Mouse (Mus musculus) stomach, postnatal 0 days (tissue): Measurements from ENCODE around the gene Rpl35. TPM values are rescaled to one million over a fixed set of nuclear protein-coding genes. Genes with fewer than 3 reads are reported as not detected.

Experiments
- ATAC-seq: fragments of 200-750 bp; cut with Nextera tagmentation; 2 replicates; pipeline ENCODE4 v1.8.0; 2017; ENCODE audit not compliant: low FRiP score, low TSS enrichment
- DNase-seq: peaks from one replicate; pipeline ENCODE4 v3.0.0-alpha.2; 2016; ENCODE audit warnings: low spot score
- H3K27ac ChIP-seq: fragments of 300-500 bp; sonication (generic); replicated peaks from 2 replicates; pipeline ENCODE4 v1.5.1; 2014; ENCODE audit warnings: mild to moderate bottlenecking, control low read depth
- H3K27me3 ChIP-seq: fragments of 300-500 bp; sonication (generic); 2 replicates; pipeline ENCODE4 v1.6.1; 2014; ENCODE audit warnings: low read length; ENCODE audit not compliant: control insufficient read depth, insufficient read depth
- H3K36me3 ChIP-seq: fragments of 300-500 bp; sonication (generic); 2 replicates; pipeline ENCODE4 v1.6.1; 2014; ENCODE audit warnings: low read length, mixed read lengths; ENCODE audit not compliant: control insufficient read depth, insufficient read depth
- H3K4me1 ChIP-seq: fragments of 300-500 bp; sonication (generic); replicated peaks from 2 replicates; pipeline ENCODE4 v1.6.1; 2014; ENCODE audit warnings: antibody characterized with exemption; ENCODE audit not compliant: control insufficient read depth, insufficient read depth
- H3K4me2 ChIP-seq: fragments of 300-500 bp; sonication (generic); replicated peaks from 2 replicates; pipeline ENCODE4 v1.6.1; 2014; ENCODE audit warnings: low read depth, mild to moderate bottlenecking, control low read depth, moderate library complexity
- H3K4me3 ChIP-seq: fragments of 300-500 bp; sonication (generic); 2 replicates; pipeline ENCODE4 v1.5.1; 2014; ENCODE audit warnings: low read depth, low read length, control low read depth
- H3K9ac ChIP-seq: fragments of 300-500 bp; sonication (generic); 2 replicates; pipeline ENCODE4 v1.6.1; 2014; ENCODE audit warnings: mild to moderate bottlenecking, low read length, control low read depth, mixed read lengths
- H3K9me3 ChIP-seq: fragments of 300-500 bp; sonication (generic); 2 replicates; pipeline ENCODE4 v1.6.1; 2016; ENCODE audit warnings: low read length; ENCODE audit not compliant: control insufficient read depth
- CTCF ChIP-seq: IDR thresholded peaks from 2 replicates; pipeline ENCODE4 v1.5.1; 2016; ENCODE audit warnings: antibody characterized with exemption, low read depth, mild to moderate bottlenecking, moderate library complexity
- EP300 ChIP-seq: optimal IDR thresholded peaks from 2 replicates; pipeline ENCODE3; 2016; ENCODE audit warnings: antibody characterized with exemption
- WGBS: fragments of 180-500 bp; shearing (Covaris S2); extraction: QIAGEN DNeasy Blood & Tissue Kit; methylation state at CpG from one replicate; pipeline ENCODE4 v1.1.7; 2014; 5-methylcytosine and 5-hydroxymethylcytosine counted together
- polyA plus RNA-seq: library from polyadenylated mRNA; unstranded; fragments of >200 nt; fragmentation: Nextera tagmentation; extraction: Ambion mirVana; gene quantifications from 2 replicates; pipeline ENCODE4 v1.2.1, GENCODE M21; 2015

Gene Rpl35
- polyA plus RNA-seq, 1 experiment from 2014 or later, result 1,016 TPM

DNA sequence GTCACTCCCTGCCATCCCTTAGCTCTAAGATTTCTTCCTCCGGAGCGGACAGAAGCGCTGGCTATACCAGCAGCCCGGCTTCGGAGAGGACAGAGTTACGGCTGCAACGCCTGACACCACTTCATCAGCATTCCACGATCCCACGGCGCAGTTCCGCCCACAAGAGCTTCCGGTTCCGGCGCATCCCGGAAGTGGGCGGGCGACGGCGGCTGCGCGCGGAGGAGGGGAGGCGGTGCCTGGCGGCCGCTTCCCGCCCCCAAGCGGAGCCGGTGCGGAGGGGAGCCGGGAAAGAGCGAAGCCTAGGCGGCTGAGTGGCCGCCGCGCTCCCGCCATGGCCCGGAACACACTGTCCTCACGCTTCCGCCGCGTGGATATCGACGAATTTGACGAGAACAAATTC is 2.4 kb upstream of the Rpl35 start:
- ATAC-seq (peak; percentile 86), DNase-seq (peak; percentile 95)
- peak overlapping the region; percentile 97 for H3K27ac ChIP-seq
- no peaks in the 10 kb centered on the region for H3K9me3 ChIP-seq
- H3K36me3 ChIP-seq, result peaks cover 4% of the 10 kb centered on the region
- TF ChIP-seq EP300, result peak; percentile 52
- peak; percentile 20 for TF ChIP-seq CTCF
- peak overlapping the region; percentile 94 for H3K9ac ChIP-seq
- peaks cover 6% of the 10 kb centered on the region for H3K4me1 ChIP-seq
- no peaks in the 10 kb centered on the region for H3K27me3 ChIP-seq
- peak overlapping the region; percentile 87 for H3K4me3 ChIP-seq
- WGBS, result under 1% methylated on average over 31 of the region's 44 CpGs
- peak overlapping the region; percentile 92 for H3K4me2 ChIP-seq

DNA sequence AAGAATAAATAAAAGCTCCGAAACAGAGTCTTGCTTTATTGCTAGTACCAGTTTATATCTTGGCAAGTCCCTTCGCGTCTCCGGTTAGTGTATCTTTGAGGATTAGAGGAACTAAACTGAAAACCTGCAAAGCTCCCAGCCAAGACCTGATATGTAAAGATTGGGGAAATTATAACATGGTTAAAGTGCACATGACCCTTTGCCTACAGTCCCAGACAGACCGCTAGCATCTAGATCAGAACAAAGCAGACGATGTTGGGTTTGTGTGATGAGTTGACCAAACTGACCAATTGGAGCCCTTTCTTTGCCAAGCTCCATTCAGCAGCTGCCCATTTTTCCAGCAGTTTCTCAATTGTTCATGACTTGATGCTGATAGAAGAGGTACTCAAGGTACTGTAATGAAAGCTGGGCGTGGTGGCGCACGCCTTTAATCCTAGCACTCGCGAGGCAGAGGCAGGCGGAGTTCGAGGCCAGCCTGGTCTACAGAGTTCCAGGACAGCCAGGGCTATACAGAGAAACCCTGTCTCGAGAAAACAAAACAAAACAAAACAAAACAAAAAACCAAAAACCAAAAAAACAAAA is 816 bp upstream of the Rpl35 start:
- H3K4me1 ChIP-seq, result peaks cover 6% of the 10 kb centered on the region
- 79% methylated on average over 14 of the region's 14 CpGs for WGBS

GRCm38 (mm10) chr2:39004880-39005435 is 466 bp downstream of the Rpl35 start, which contains the start of gene Arpc5l:
Gene Arpc5l, plus strand, starts transcription at chr2:39005348.
- Histone ChIP-seq H3K9me3 (no peaks in the 10 kb centered on the region), H3K4me2 (peak within 1 kb of the TSS; percentile 56), H3K27me3 (no peaks in the 10 kb centered on the region), H3K4me1 (peaks cover 6% of the 10 kb centered on the region), H3K36me3 (peaks cover 6% of the 10 kb centered on the region; the same call in 1 of the 2 replicates), H3K4me3 (peak within 1 kb of the TSS; percentile 64), H3K9ac (peak within 1 kb of the TSS; percentile 82), H3K27ac (peak within 1 kb of the TSS; percentile 87)
- DNase-seq (peak; percentile 93), ATAC-seq (peak; percentile 87)
- under 1% methylated on average over 53 of the region's 58 CpGs for WGBS
- TF ChIP-seq EP300 (peak; percentile 67), CTCF (no peak)

More for the DNA sequence above, 816 bp upstream of the Rpl35 start:
- Histone ChIP-seq H3K4me3 (peak overlapping the region; percentile 64), H3K27ac (0 out of 2 replicates have a peak overlapping the region, but pooled peaks have one; percentile 0), H3K9ac (no peak overlapping the region), H3K36me3 (no peaks in the 10 kb centered on the region; the same call in 1 of the 2 replicates), H3K9me3 (no peaks in the 10 kb centered on the region), H3K27me3 (no peaks in the 10 kb centered on the region), H3K4me2 (peak overlapping the region; percentile 56)
- no peak for ATAC-seq
- DNase-seq, result no peak
- no peak for TF ChIP-seq EP300
- TF ChIP-seq CTCF, result no peak

- TF ChIP-seq EP300 (no peak), CTCF (no peak)
- H3K27ac ChIP-seq, result peak overlapping the region; percentile 87
- ATAC-seq, result 0 out of 2 replicates have a peak, but pooled peaks have one; percentile 6
- H3K4me2 ChIP-seq, result peak overlapping the region; percentile 56
- no peaks in the 10 kb centered on the region for H3K27me3 ChIP-seq
- H3K4me1 ChIP-seq, result peaks cover 4% of the 10 kb centered on the region
- peak; percentile 50 for DNase-seq
- H3K9me3 ChIP-seq, result no peaks in the 10 kb centered on the region
- peaks cover 7% of the 10 kb centered on the region; the same call in 1 of the 2 replicates for H3K36me3 ChIP-seq
- H3K4me3 ChIP-seq, result peak overlapping the region; percentile 64
- H3K9ac ChIP-seq, result peak overlapping the region; percentile 82
- under 1% methylated on average over 11 of the region's 11 CpGs for WGBS
Measured at GRCm38 (mm10) chr2:39004372-39004771, 1.1 kb downstream of the Rpl35 start.

- DNase-seq, result no peak
Measured at GRCm38 (mm10) chr2:39003512-39003911, 1.9 kb downstream of the Rpl35 start.

GRCm38 (mm10) chr2:39003106-39003505 is 2.3 kb downstream of the Rpl35 start:
- 41% methylated on average over 8 of the region's 8 CpGs for WGBS
- ATAC-seq (no peak), DNase-seq (no peak)
- Histone ChIP-seq H3K4me3 (no peak overlapping the region), H3K27ac (no peak overlapping the region), H3K27me3 (no peaks in the 10 kb centered on the region), H3K9me3 (no peaks in the 10 kb centered on the region), H3K4me1 (peaks cover 2% of the 10 kb centered on the region), H3K4me2 (peak overlapping the region; percentile 25), H3K36me3 (peaks cover 7% of the 10 kb centered on the region; the same call in 1 of the 2 replicates), H3K9ac (0 out of 2 replicates have a peak overlapping the region, but pooled peaks have one; percentile 18)
- no peak for TF ChIP-seq CTCF
- no peak for TF ChIP-seq EP300

More at GRCm38 (mm10) chr2:39003512-39003911, 1.9 kb downstream of the Rpl35 start:
- Histone ChIP-seq H3K27ac (no peak overlapping the region), H3K4me3 (peak overlapping the region; percentile 64), H3K4me2 (peak overlapping the region; percentile 56), H3K27me3 (no peaks in the 10 kb centered on the region), H3K36me3 (peaks cover 7% of the 10 kb centered on the region; the same call in 1 of the 2 replicates), H3K4me1 (peaks cover 2% of the 10 kb centered on the region), H3K9ac (peak overlapping the region; percentile 82; the same call in 1 of the 2 replicates), H3K9me3 (no peaks in the 10 kb centered on the region)
- TF ChIP-seq EP300 (no peak), CTCF (no peak)
- WGBS, result 66% methylated on average over 5 of the region's 5 CpGs
- ATAC-seq, result no peak
